Mouse (Mus musculus): Measurements from ENCODE around the gene Itgae.

- no peak for TF ChIP-seq CTCF (IDR thresholded peaks at IDR 0.05; ENCODE audit: low read depth, low read length)
- TF ChIP-seq EP300 (IDR thresholded peaks at IDR 0.05; ENCODE audit: insufficient read depth, low read depth, low read length), result no peak
- TF ChIP-seq POLR2A (IDR thresholded peaks at IDR 0.05; ENCODE audit: insufficient read depth, low read length), result no peak
Observed at GRCm38 (mm10) chr11:73108898-73109625, 18.7 kb downstream of the Itgae start.

Measured in ES-Bruce4 (cell line).